Mouse (Mus musculus) central nervous system, embryonic 14 days (tissue): ENCODE results near the gene Slc22a18. TPM values are rescaled to one million over a fixed set of nuclear protein-coding genes. Genes with fewer than 3 reads are reported as not detected.

Source experiments
- polyA plus RNA-seq: library from polyadenylated mRNA; depleted of rRNA; stranded (reverse); fragments of >200 nt; gene quantifications from 2 replicates; pipeline ENCODE4 v1.2.3, GENCODE M21; 2012; rRNA removed

Gene Slc22a18
- 0.93 and 1.9 TPM in 2 replicates for polyA plus RNA-seq

DNA sequence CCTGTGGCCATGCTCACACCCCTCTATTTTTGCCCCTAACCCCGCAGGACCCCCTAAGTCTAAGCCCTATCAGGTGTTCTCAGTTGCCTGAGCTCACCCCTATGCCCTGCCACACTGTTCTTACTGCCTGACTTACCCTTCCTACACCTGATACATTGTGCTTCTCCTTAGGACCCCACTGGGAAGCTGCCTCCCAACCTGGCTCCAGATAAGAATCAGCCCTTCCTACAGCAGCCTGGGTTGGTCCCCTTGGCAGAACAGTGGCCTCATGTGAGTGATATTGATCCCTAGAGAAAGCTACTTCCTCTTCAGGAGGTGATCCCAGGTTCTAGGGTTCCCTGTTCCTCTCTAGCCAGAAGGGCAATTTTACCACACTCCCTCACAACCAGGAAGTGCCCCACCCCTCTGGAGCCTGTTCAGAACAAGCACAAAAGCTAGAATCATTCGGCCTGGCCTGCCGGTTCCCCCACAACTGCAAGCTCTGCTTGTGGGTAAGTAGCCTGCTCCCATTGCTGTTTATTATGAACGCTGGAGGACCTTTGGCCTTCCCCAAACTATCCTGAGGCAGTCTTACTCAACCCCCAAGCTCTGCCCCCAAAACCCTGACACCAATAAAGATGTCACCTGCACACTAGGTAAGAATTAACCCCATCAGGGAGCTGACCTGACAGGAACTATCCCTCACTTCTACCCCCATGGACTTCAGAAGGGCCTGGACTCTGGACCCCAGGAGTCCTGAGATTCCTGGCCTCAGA lies at the start of gene Slc22a18:
Slc22a18 (plus strand) TSS at position 390 of the 755 bp plus-strand sequence.

DNA sequence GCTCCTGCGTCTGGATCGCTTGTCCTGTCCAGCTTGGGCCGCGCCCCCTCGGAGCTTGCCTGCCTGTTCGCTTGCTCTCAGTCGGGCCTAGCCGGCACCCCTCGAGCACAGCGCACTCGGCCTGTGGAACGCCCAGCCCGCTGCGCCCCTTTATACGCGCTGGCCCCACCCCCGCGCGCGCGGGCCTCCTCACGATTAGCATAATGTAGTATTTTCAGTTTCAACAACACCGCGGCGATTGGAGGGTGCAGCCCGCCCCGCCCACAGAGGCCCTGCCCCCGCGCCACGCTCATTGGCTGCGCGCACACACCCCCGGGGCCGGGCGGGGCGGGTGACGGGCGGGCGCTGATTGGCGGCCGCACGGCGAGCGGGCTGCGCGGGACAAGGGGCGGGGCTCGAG lies 12.7 kb upstream of the Slc22a18 start, which contains the start of gene Cdkn1c:
Cdkn1c (minus strand) TSS at position 177 of the 400 bp plus-strand sequence.

DNA sequence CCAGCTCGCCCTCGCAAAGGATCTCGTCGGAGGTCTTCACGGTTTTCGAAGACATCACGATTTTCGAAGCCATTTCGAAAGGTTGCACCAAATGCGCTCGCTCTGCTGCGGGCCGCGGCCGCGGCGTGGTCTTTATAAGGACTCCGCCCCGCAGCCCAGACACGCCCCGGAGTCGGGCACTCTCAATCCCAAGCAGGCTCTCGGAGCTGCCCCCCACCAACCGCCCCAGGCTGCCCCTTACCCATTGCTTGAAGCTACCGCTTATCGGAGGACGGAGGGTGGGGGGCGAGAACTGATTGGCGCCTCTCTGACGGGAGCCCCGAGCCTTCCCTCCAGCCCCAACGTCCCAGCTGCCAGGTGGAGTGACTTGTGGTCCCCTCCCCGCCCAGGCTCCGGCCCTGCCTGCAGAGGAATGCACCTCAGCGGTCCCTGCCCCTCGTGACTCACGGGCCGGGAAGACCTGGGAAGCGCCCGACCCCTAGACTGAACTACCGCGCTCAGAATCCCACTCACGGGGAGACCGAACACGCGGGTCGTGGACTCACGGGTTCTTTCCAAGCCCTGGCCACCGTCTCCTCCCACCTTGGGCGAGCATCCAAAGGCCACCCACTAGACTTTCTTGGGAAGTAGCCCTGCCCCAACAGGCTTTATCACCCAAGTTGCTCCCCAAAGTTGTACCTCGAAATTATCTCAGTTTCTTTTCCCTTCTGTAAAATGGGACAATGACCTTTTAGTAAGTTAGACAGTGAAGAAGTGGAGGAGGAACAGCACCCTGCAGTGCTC lies 29.1 kb downstream of the Slc22a18 start, which contains the start of gene Phlda2:
Phlda2 (minus strand) TSS at position 733 of the 783 bp plus-strand sequence.

Other genes with a start within 250 kb of the Slc22a18 start
- 241 and 477 TPM in 2 replicates for gene Cdkn1c, start 12.7 kb upstream of the Slc22a18 start, polyA plus RNA-seq
- 0.81 and 4.9 TPM in 2 replicates for gene Phlda2, start 29.4 kb downstream of the Slc22a18 start, polyA plus RNA-seq
- gene Nap1l4, start 75.4 kb downstream of the Slc22a18 start, polyA plus RNA-seq, result 260 and 270 TPM in 2 replicates
- gene Cars, start 126.4 kb downstream of the Slc22a18 start, polyA plus RNA-seq, result 50.5 and 55.0 TPM in 2 replicates
- 0.38 and 0.41 TPM in 2 replicates for gene Tnfrsf26, start 155.0 kb downstream of the Slc22a18 start, polyA plus RNA-seq
- gene Tnfrsf22, start 175.9 kb downstream of the Slc22a18 start, polyA plus RNA-seq, result 6.0 and 9.1 TPM in 2 replicates
- gene Tnfrsf23, start 212.1 kb downstream of the Slc22a18 start, polyA plus RNA-seq, result 2.1 and 3.0 TPM in 2 replicates